Mouse (Mus musculus): ENCODE data around the gene Tead1. TPM values are rescaled to one million over a fixed set of nuclear protein-coding genes. Genes with fewer than 3 reads are reported as not detected.

Tead1 gene
- polyA plus RNA-seq, 1 experiment from 2014 or later, result 36.2 TPM

DNA sequence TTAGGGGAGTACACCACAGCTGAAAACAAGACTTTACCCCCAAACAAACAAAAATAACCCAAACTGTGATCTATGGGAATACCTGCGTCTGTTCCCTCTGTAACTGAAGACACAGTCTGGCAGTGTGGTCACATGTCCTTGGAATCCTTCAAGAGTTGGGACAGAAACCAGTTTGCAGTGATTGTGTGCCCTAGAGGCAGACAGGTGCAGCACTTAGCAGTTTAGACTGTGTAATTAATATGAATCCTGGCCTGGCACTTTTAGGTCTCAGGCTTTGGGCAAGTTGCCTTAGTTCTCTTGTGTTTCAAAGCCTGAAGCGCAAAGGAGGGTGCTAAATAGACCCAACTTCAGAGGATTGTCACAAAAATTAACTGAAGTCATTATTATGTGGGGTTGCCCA, 83.8 kb downstream of the Tead1 start:
- H3K4me1 ChIP-seq (ENCODE audit: control insufficient read depth, insufficient read depth, low read length), result peaks cover 30% of the 10 kb centered on the region
- no peaks in the 10 kb centered on the region for H3K27me3 ChIP-seq (ENCODE audit: control insufficient read depth, insufficient read depth, low read length)
- no peak overlapping the region for H3K9ac ChIP-seq (replicated peaks; ENCODE audit: low read depth, low read length)
- H3K36me3 ChIP-seq (ENCODE audit: control insufficient read depth, insufficient read depth, low read length), result peaks cover 5% of the 10 kb centered on the region
- no peak overlapping the region for H3K4me3 ChIP-seq (ENCODE audit: low read depth, low read length)
- H3K4me2 ChIP-seq (replicated peaks; ENCODE audit: low read depth, low read length), result no peak overlapping the region
- WGBS, result 90% methylated on average over 2 of the region's 2 CpGs
- no peak overlapping the region for H3K27ac ChIP-seq (ENCODE audit: low read length)
- H3K9me3 ChIP-seq (ENCODE audit: control insufficient read depth, low read depth, low read length), result no peaks in the 10 kb centered on the region
- no peak for ATAC-seq (ENCODE audit: insufficient number of reproducible peaks, insufficient read depth, low FRiP score, low read depth)

GRCm38 (mm10) chr7:112763513-112763912, 84.4 kb downstream of the Tead1 start:
- Histone ChIP-seq H3K9me3 (ENCODE audit: control insufficient read depth, low read depth, low read length) (no peaks in the 10 kb centered on the region), H3K4me2 (replicated peaks; ENCODE audit: low read depth, low read length) (no peak overlapping the region), H3K36me3 (ENCODE audit: control insufficient read depth, insufficient read depth, low read length) (peaks cover 5% of the 10 kb centered on the region), H3K27ac (ENCODE audit: low read length) (no peak overlapping the region), H3K4me1 (ENCODE audit: control insufficient read depth, insufficient read depth, low read length) (peaks cover 30% of the 10 kb centered on the region), H3K4me3 (ENCODE audit: low read depth, low read length) (no peak overlapping the region), H3K27me3 (ENCODE audit: control insufficient read depth, insufficient read depth, low read length) (no peaks in the 10 kb centered on the region), H3K9ac (replicated peaks; ENCODE audit: low read depth, low read length) (no peak overlapping the region)
- ATAC-seq (ENCODE audit: insufficient number of reproducible peaks, insufficient read depth, low FRiP score, low read depth), result no peak
- WGBS, result 56% methylated on average over 3 of the region's 3 CpGs

DNA sequence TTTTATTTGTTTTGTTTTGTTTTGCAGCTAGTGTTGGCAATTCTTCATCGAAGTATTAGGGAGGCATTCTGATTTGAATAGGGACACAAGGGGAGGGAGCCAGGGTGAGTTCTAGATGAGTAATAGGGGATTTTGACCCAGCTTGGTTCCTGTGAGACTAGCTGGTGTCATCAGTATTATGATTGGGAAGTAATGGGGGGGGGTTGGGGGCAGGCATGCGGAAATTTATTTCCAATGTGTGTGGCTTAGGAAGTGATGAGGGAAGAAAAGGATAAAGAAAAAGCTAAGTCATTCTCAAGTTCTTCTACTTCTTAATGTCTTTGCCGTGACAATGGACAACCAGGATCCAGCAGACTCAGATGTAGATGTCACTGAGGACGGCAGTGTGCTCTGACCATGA, 85.8 kb downstream of the Tead1 start:
- H3K4me3 ChIP-seq (ENCODE audit: low read depth, low read length), result no peak overlapping the region
- WGBS, result 86% methylated on average over 4 of the region's 4 CpGs
- no peak overlapping the region for H3K9ac ChIP-seq (replicated peaks; ENCODE audit: low read depth, low read length)
- H3K27me3 ChIP-seq (ENCODE audit: control insufficient read depth, insufficient read depth, low read length), result no peaks in the 10 kb centered on the region
- no peak overlapping the region for H3K27ac ChIP-seq (ENCODE audit: low read length)
- H3K4me1 ChIP-seq (ENCODE audit: control insufficient read depth, insufficient read depth, low read length), result peaks cover 26% of the 10 kb centered on the region
- no peaks in the 10 kb centered on the region for H3K9me3 ChIP-seq (ENCODE audit: control insufficient read depth, low read depth, low read length)
- ATAC-seq (ENCODE audit: insufficient number of reproducible peaks, insufficient read depth, low FRiP score, low read depth), result no peak
- H3K36me3 ChIP-seq (ENCODE audit: control insufficient read depth, insufficient read depth, low read length), result no peaks in the 10 kb centered on the region
- no peak overlapping the region for H3K4me2 ChIP-seq (replicated peaks; ENCODE audit: low read depth, low read length)

GRCm38 (mm10) chr7:112769866-112770265, 90.7 kb downstream of the Tead1 start:
- H3K9ac ChIP-seq (replicated peaks; ENCODE audit: low read depth, low read length), result no peak overlapping the region
- no peaks in the 10 kb centered on the region for H3K27me3 ChIP-seq (ENCODE audit: control insufficient read depth, insufficient read depth, low read length)
- ATAC-seq (ENCODE audit: insufficient number of reproducible peaks, insufficient read depth, low FRiP score, low read depth), result no peak
- H3K4me1 ChIP-seq (ENCODE audit: control insufficient read depth, insufficient read depth, low read length), result 0 out of 2 replicates have a peak, but pooled peaks cover 2% of the 10 kb centered on the region
- no peak overlapping the region for H3K4me2 ChIP-seq (replicated peaks; ENCODE audit: low read depth, low read length)
- WGBS, result 77% methylated on average over 2 of the region's 2 CpGs
- H3K9me3 ChIP-seq (ENCODE audit: control insufficient read depth, low read depth, low read length), result no peaks in the 10 kb centered on the region
- H3K36me3 ChIP-seq (ENCODE audit: control insufficient read depth, insufficient read depth, low read length), result no peaks in the 10 kb centered on the region
- H3K27ac ChIP-seq (ENCODE audit: low read length), result no peak overlapping the region
- H3K4me3 ChIP-seq (ENCODE audit: low read depth, low read length), result no peak overlapping the region

GRCm38 (mm10) chr7:112771461-112771860, 92.3 kb downstream of the Tead1 start:
- Histone ChIP-seq H3K36me3 (ENCODE audit: control insufficient read depth, insufficient read depth, low read length) (no peaks in the 10 kb centered on the region), H3K9ac (replicated peaks; ENCODE audit: low read depth, low read length) (no peak overlapping the region), H3K4me1 (ENCODE audit: control insufficient read depth, insufficient read depth, low read length) (peaks cover 11% of the 10 kb centered on the region), H3K27ac (ENCODE audit: low read length) (no peak overlapping the region), H3K4me3 (ENCODE audit: low read depth, low read length) (no peak overlapping the region), H3K9me3 (ENCODE audit: control insufficient read depth, low read depth, low read length) (no peaks in the 10 kb centered on the region), H3K27me3 (ENCODE audit: control insufficient read depth, insufficient read depth, low read length) (no peaks in the 10 kb centered on the region), H3K4me2 (replicated peaks; ENCODE audit: low read depth, low read length) (no peak overlapping the region)
- ATAC-seq (ENCODE audit: insufficient number of reproducible peaks, insufficient read depth, low FRiP score, low read depth), result no peak
- 77% methylated on average over 6 of the region's 6 CpGs for WGBS

DNA sequence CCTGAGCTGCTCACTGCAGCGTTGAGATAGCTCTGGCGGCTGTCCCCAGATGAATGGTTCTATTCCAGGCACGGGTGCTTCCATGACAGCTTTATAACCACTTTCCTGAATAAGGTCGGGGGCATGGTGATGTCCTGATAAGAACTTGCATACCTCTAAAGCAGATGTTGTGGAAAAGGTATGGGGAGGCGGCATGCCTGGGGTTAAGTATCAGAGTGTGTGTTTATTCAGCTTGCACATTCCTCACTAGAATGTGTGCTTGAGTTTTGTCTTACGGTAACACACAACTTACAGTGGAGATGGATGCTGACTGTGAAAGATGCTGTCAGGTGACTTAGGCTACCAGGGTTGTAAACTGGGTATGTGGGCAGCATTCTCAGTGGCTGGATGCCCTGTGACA, 93.7 kb downstream of the Tead1 start:
- peaks cover 22% of the 10 kb centered on the region for H3K4me1 ChIP-seq (ENCODE audit: control insufficient read depth, insufficient read depth, low read length)
- no peak overlapping the region for H3K4me3 ChIP-seq (ENCODE audit: low read depth, low read length)
- 19% methylated on average over 6 of the region's 6 CpGs for WGBS
- H3K36me3 ChIP-seq (ENCODE audit: control insufficient read depth, insufficient read depth, low read length), result no peaks in the 10 kb centered on the region
- H3K27ac ChIP-seq (ENCODE audit: low read length), result no peak overlapping the region
- no peaks in the 10 kb centered on the region for H3K9me3 ChIP-seq (ENCODE audit: control insufficient read depth, low read depth, low read length)
- no peak overlapping the region for H3K4me2 ChIP-seq (replicated peaks; ENCODE audit: low read depth, low read length)
- no peak overlapping the region for H3K9ac ChIP-seq (replicated peaks; ENCODE audit: low read depth, low read length)
- ATAC-seq (ENCODE audit: insufficient number of reproducible peaks, insufficient read depth, low FRiP score, low read depth), result no peak
- no peaks in the 10 kb centered on the region for H3K27me3 ChIP-seq (ENCODE audit: control insufficient read depth, insufficient read depth, low read length)

DNA sequence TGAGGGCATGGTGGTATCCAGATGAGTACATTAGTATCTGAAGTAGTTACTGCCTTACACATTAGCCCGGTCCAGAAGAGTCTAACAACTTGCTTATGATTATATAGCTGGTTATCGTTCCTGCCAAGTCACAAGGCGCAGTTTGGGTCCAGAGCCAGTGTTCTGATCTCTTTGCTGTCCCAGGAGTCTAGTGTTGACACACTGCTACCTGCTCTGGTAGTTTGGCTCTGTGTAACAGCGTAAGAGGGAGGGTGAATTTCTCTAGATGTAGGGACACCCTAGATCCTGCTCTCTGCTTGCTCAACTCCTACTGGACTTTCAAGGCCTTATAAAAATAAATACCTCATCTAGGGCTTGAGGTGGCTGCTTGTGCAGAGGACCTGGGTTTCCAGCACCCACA, 94.5 kb downstream of the Tead1 start:
- WGBS, result 79% methylated on average over 4 of the region's 4 CpGs
- no peak overlapping the region for H3K9ac ChIP-seq (replicated peaks; ENCODE audit: low read depth, low read length)
- H3K27me3 ChIP-seq (ENCODE audit: control insufficient read depth, insufficient read depth, low read length), result no peaks in the 10 kb centered on the region
- no peak overlapping the region for H3K4me3 ChIP-seq (ENCODE audit: low read depth, low read length)
- H3K9me3 ChIP-seq (ENCODE audit: control insufficient read depth, low read depth, low read length), result no peaks in the 10 kb centered on the region
- no peak overlapping the region for H3K27ac ChIP-seq (ENCODE audit: low read length)
- H3K4me1 ChIP-seq (ENCODE audit: control insufficient read depth, insufficient read depth, low read length), result peaks cover 22% of the 10 kb centered on the region
- H3K36me3 ChIP-seq (ENCODE audit: control insufficient read depth, insufficient read depth, low read length), result no peaks in the 10 kb centered on the region
- no peak for ATAC-seq (ENCODE audit: insufficient number of reproducible peaks, insufficient read depth, low FRiP score, low read depth)
- no peak overlapping the region for H3K4me2 ChIP-seq (replicated peaks; ENCODE audit: low read depth, low read length)

GRCm38 (mm10) chr7:112775816-112776215, 96.7 kb downstream of the Tead1 start:
- H3K4me1 ChIP-seq (ENCODE audit: control insufficient read depth, insufficient read depth, low read length), result peaks cover 27% of the 10 kb centered on the region
- H3K4me2 ChIP-seq (replicated peaks; ENCODE audit: low read depth, low read length), result no peak overlapping the region
- no peaks in the 10 kb centered on the region for H3K36me3 ChIP-seq (ENCODE audit: control insufficient read depth, insufficient read depth, low read length)
- H3K9me3 ChIP-seq (ENCODE audit: control insufficient read depth, low read depth, low read length), result no peaks in the 10 kb centered on the region
- H3K9ac ChIP-seq (replicated peaks; ENCODE audit: low read depth, low read length), result no peak overlapping the region
- no peak overlapping the region for H3K4me3 ChIP-seq (ENCODE audit: low read depth, low read length)
- no peak for ATAC-seq (ENCODE audit: insufficient number of reproducible peaks, insufficient read depth, low FRiP score, low read depth)
- H3K27ac ChIP-seq (ENCODE audit: low read length), result no peak overlapping the region
- 61% methylated on average over 5 of the region's 5 CpGs for WGBS
- no peaks in the 10 kb centered on the region for H3K27me3 ChIP-seq (ENCODE audit: control insufficient read depth, insufficient read depth, low read length)

DNA sequence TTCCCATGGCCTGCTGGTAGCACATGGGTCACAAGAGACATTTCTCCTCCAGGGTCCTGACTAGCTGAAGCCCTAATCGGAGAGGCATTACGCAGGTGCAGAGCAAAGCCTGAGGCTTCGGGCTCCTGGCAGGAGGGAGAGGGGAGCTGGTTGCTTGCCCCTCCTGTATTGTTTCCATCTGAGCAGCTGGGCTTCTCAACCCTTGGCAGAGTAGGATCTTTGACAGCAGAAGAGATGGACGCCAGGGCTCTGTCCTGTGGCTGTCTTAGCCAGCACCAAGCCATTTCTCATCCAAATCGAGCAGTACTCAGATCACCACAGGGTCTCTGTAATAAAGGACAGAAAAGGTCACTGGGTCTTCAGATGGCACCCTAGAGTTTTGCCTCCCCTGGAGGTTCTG, 97.6 kb downstream of the Tead1 start:
- H3K27me3 ChIP-seq (ENCODE audit: control insufficient read depth, insufficient read depth, low read length), result no peaks in the 10 kb centered on the region
- ATAC-seq (ENCODE audit: insufficient number of reproducible peaks, insufficient read depth, low FRiP score, low read depth), result no peak
- no peak overlapping the region for H3K9ac ChIP-seq (replicated peaks; ENCODE audit: low read depth, low read length)
- no peak overlapping the region for H3K4me2 ChIP-seq (replicated peaks; ENCODE audit: low read depth, low read length)
- H3K36me3 ChIP-seq (ENCODE audit: control insufficient read depth, insufficient read depth, low read length), result no peaks in the 10 kb centered on the region
- no peak overlapping the region for H3K27ac ChIP-seq (ENCODE audit: low read length)
- H3K4me1 ChIP-seq (ENCODE audit: control insufficient read depth, insufficient read depth, low read length), result peaks cover 30% of the 10 kb centered on the region
- no peaks in the 10 kb centered on the region for H3K9me3 ChIP-seq (ENCODE audit: control insufficient read depth, low read depth, low read length)
- WGBS, result 72% methylated on average over 5 of the region's 5 CpGs
- H3K4me3 ChIP-seq (ENCODE audit: low read depth, low read length), result no peak overlapping the region

All from stomach, embryonic 14.5 days (tissue).